8 mouse cellular contexts compared by ENCODE assay signal in the genomic region with DNA sequence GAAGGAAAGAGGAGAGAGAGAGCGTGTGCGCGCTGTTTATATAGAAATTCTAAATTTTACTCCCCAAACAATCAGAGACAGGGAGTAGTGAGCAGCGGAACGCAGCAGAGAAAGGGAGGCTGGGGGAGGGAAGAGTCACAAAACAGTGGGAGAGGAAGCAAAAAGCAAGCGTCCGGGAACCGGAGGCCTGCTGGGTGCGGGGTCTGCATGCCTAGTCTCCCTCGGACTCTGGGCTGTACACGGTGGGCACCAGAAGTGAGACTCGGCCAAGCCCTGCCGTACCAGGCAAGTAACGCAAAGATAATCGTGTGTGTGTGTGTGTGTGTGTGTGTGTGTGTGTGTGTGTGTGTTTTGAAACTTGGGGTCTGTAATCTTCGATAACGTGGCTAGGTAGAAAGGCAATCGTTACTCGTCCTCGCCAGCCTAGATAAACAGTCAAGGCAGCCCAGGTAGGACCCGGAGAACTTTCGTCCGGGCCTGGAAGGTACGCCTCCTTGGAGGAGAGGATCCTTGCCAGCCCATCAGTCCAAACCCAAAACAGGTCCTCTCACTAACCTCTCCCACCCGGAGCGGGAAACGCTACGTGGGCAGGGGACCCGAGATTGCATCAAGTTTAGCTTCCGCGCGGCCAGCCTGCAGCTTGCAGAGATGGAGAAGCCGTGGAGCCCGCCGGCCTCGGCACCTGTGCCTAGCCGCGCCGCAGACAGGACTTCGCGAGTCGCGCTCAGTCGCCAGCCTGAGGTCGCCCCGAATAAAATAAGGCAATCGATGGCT. TPM values are rescaled to one million over a fixed set of nuclear protein-coding genes. Genes with fewer than 3 reads are reported as not detected.
DNase-seq lines count a peak whose midpoint lies in the region; ATAC-seq lines count a peak whose summit lies in the region.

No protein-coding gene starts in this region.

- H3K27me3 ChIP-seq in lung, embryonic 15.5 days, result peaks cover 35% of the 10 kb centered on the region
- H3K27me3 ChIP-seq in embryonic facial prominence, embryonic 10.5 days (replicated peaks; ENCODE audit: low read depth, poor library complexity, severe bottlenecking), result peaks cover 29% of the 10 kb centered on the region
- H3K27me3 ChIP-seq in hindbrain, embryonic 12.5 days, result no peaks in the 10 kb centered on the region
- peaks cover 64% of the 10 kb centered on the region for H3K27me3 ChIP-seq in limb, embryonic 13.5 days

- DNase-seq in lung, postnatal 10 days, result no peak
- DNase-seq in adrenal gland, postnatal 14 days, result peak; percentile 64
- DNase-seq in embryonic facial prominence, embryonic 10.5 days (ENCODE audit: low spot score), result peak; percentile 66
- DNase-seq in right cerebral cortex, postnatal 10 days (ENCODE audit: low spot score in 2 of 2), result peak; percentile 70 to 77

- ATAC-seq in lung, embryonic 15.5 days (ENCODE audit: borderline replicate concordance, extremely low read depth, low FRiP score, low TSS enrichment), result peak; percentile 1; the same call in 1 of the 2 replicates
- ATAC-seq in hindbrain, embryonic 12.5 days (ENCODE audit: low FRiP score), result 0 out of 2 replicates have a peak, but pooled peaks have one; percentile 0
- 0 out of 2 replicates have a peak, but pooled peaks have one; percentile 8 for ATAC-seq in limb, embryonic 13.5 days (ENCODE audit: low FRiP score, low read depth)
- ATAC-seq in activated CD4-positive, CD25-positive, alpha-beta regulatory T cell, adult 4 months, result no peak

- peak overlapping the region; percentile 48 for H3K9ac ChIP-seq in lung, embryonic 15.5 days
- H3K9ac ChIP-seq in hindbrain, embryonic 12.5 days, result peak overlapping the region; percentile 89
- peak overlapping the region; percentile 65 for H3K9ac ChIP-seq in limb, embryonic 13.5 days

- no peaks in the 10 kb centered on the region for H3K36me3 ChIP-seq in lung, embryonic 15.5 days
- peaks cover 3% of the 10 kb centered on the region for H3K36me3 ChIP-seq in embryonic facial prominence, embryonic 10.5 days (replicated peaks)
- H3K36me3 ChIP-seq in hindbrain, embryonic 12.5 days, result no peaks in the 10 kb centered on the region
- no peaks in the 10 kb centered on the region for H3K36me3 ChIP-seq in limb, embryonic 13.5 days

- no peaks in the 10 kb centered on the region for H3K9me3 ChIP-seq in lung, embryonic 15.5 days
- no peaks in the 10 kb centered on the region for H3K9me3 ChIP-seq in embryonic facial prominence, embryonic 10.5 days
- no peaks in the 10 kb centered on the region for H3K9me3 ChIP-seq in hindbrain, embryonic 12.5 days (replicated peaks)
- no peaks in the 10 kb centered on the region for H3K9me3 ChIP-seq in limb, embryonic 13.5 days

- under 1% methylated on average over 47 of the region's 47 CpGs for WGBS in lung, embryonic 15.5 days
- WGBS in embryonic facial prominence, embryonic 10.5 days, result under 1% methylated on average over 47 of the region's 47 CpGs
- WGBS in hindbrain, embryonic 12.5 days, result under 1% methylated on average over 47 of the region's 47 CpGs
- under 1% methylated on average over 47 of the region's 47 CpGs for WGBS in limb, embryonic 13.5 days

- peaks cover 8% of the 10 kb centered on the region; the same call in 1 of the 2 replicates for H3K4me1 ChIP-seq in lung, embryonic 15.5 days
- H3K4me1 ChIP-seq in embryonic facial prominence, embryonic 10.5 days, result peaks cover 43% of the 10 kb centered on the region
- peaks cover 24% of the 10 kb centered on the region for H3K4me1 ChIP-seq in hindbrain, embryonic 12.5 days
- peaks cover 31% of the 10 kb centered on the region for H3K4me1 ChIP-seq in limb, embryonic 13.5 days

- peak overlapping the region; percentile 70 for H3K4me3 ChIP-seq in lung, embryonic 15.5 days
- peak overlapping the region; percentile 90 for H3K4me3 ChIP-seq in embryonic facial prominence, embryonic 10.5 days
- peak overlapping the region; percentile 99 for H3K4me3 ChIP-seq in hindbrain, embryonic 12.5 days
- peak overlapping the region; percentile 55 for H3K4me3 ChIP-seq in limb, embryonic 13.5 days

- peak overlapping the region; percentile 76 for H3K27ac ChIP-seq in lung, embryonic 15.5 days
- H3K27ac ChIP-seq in embryonic facial prominence, embryonic 10.5 days (replicated peaks), result peak overlapping the region; percentile 100
- peak overlapping the region; percentile 100 for H3K27ac ChIP-seq in hindbrain, embryonic 12.5 days
- no peak overlapping the region for H3K27ac ChIP-seq in limb, embryonic 13.5 days

- H3K4me2 ChIP-seq in lung, embryonic 15.5 days, result peak overlapping the region; percentile 88
- peak overlapping the region; percentile 84 for H3K4me2 ChIP-seq in hindbrain, embryonic 12.5 days (replicated peaks)
- H3K4me2 ChIP-seq in limb, embryonic 13.5 days (replicated peaks), result peak overlapping the region; percentile 97

RNA-seq across cellular contexts. Expression of gene Nr2f1, which starts 3.2 kb away (rescaled TPM):
- polyA plus RNA-seq in lung, embryonic 15.5 days (2015; fragmentation: Nextera tagmentation; extraction: Ambion mirVana), result 4.9 and 5.7 TPM in 2 replicates
- total RNA-seq in adrenal gland, postnatal 14 days (2021), result 19.6 and 22.0 TPM in 2 replicates
- 54.4 and 58.6 TPM in 2 replicates for polyA plus RNA-seq in embryonic facial prominence, embryonic 10.5 days (2016; fragmentation: Nextera tagmentation; extraction: Ambion mirVana)
- 64.7 and 88.3 TPM in 2 replicates for polyA plus RNA-seq in hindbrain, embryonic 12.5 days (2016; fragmentation: Nextera tagmentation; extraction: Ambion mirVana)
- 3.0 and 3.1 TPM in 2 replicates for polyA plus RNA-seq in limb, embryonic 13.5 days (2015; fragmentation: Nextera tagmentation; extraction: Ambion mirVana)
- not detected for polyA plus RNA-seq in activated CD4-positive, CD25-positive, alpha-beta regulatory T cell, adult 4 months (2017; shearing (Covaris generic))
